Mouse (Mus musculus): ENCODE measurements around the gene B430305J03Rik. TPM values are rescaled to one million over a fixed set of nuclear protein-coding genes. Genes with fewer than 3 reads are reported as not detected.

B430305J03Rik gene
- polyA plus RNA-seq, 1 experiment from 2014 or later: not detected

DNA sequence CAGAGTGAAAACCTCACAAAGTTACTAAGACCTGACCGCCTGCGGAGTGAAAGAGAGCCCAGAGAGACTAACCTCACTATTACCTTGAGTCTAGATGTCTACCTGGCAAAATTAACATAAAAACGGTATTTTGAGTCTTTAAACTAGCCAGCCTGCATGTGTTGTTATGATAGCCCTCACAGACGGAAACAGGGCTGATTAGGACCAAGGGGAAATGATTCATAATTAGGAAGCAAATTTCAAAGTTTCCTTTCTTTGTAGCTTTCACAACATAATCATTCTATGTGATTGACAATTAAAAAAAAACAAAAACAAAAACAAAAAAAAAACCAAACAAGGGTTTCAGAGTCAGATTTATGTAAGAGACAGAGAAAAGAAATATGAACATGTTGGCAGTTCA, 20.6 kb upstream of the B430305J03Rik start:
- no peak for ATAC-seq (ENCODE audit: insufficient read depth, low FRiP score)
- Histone ChIP-seq H3K27me3 (ENCODE audit: control insufficient read depth, insufficient read depth, low read length) (no peaks in the 10 kb centered on the region), H3K4me3 (replicated peaks; ENCODE audit: low read length) (no peak overlapping the region), H3K27ac (ENCODE audit: low read length) (no peak overlapping the region), H3K9ac (ENCODE audit: low read length) (no peak overlapping the region), H3K9me3 (replicated peaks; ENCODE audit: control insufficient read depth, low read length) (no peaks in the 10 kb centered on the region), H3K4me1 (ENCODE audit: control insufficient read depth, insufficient read depth, low read length) (no peaks in the 10 kb centered on the region), H3K36me3 (ENCODE audit: control insufficient read depth, insufficient read depth, low read length) (no peaks in the 10 kb centered on the region), H3K4me2 (ENCODE audit: low read depth, low read length) (no peak overlapping the region)
- 74% methylated on average over 4 of the region's 4 CpGs for WGBS

DNA sequence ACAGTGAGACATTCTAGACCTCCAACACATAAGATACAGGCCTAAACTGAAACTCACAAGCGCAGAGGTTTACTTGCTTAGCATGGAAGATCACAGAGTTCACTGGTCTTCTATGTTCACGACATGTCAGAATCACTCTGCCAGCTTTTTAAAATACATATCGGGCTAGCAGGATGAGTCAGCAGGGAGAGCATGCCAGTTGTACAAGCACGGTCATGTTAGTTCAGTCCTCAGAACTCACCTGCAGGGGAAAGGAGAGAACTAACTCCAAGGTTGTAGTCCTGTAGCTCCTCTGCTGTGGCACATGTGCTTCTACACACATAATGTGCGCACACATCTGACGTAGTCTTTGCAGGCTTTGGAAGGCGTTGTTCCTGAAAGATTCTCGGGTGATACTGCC, 10.2 kb upstream of the B430305J03Rik start:
- ATAC-seq (ENCODE audit: insufficient read depth, low FRiP score): no peak
- H3K4me2 ChIP-seq (ENCODE audit: low read depth, low read length): no peak overlapping the region
- no peak overlapping the region for H3K27ac ChIP-seq (ENCODE audit: low read length)
- no peaks in the 10 kb centered on the region for H3K9me3 ChIP-seq (replicated peaks; ENCODE audit: control insufficient read depth, low read length)
- no peak overlapping the region for H3K9ac ChIP-seq (ENCODE audit: low read length)
- WGBS: 89% methylated on average over 8 of the region's 8 CpGs
- H3K36me3 ChIP-seq (ENCODE audit: control insufficient read depth, insufficient read depth, low read length): no peaks in the 10 kb centered on the region
- no peaks in the 10 kb centered on the region for H3K27me3 ChIP-seq (ENCODE audit: control insufficient read depth, insufficient read depth, low read length)
- H3K4me3 ChIP-seq (replicated peaks; ENCODE audit: low read length): no peak overlapping the region
- no peaks in the 10 kb centered on the region for H3K4me1 ChIP-seq (ENCODE audit: control insufficient read depth, insufficient read depth, low read length)

DNA sequence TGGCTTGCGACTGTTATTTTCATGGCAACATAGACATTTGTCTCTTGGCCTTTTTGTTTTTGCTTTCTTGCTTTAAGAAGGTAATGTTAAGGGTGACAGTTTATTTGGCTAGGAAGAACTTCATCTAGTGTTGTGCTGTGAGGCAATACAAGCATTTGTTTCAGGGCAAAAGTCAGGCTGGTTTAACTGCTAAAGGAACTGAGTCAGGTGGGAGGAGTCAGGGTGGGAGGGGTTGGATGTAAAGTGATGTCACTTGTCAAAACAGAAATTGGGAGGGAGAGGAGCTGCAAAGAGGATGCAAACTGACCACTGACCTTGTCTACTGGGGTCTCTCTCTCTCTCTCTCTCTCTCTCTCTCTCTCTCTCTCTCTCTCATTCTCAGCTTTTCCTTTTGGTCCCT, 2.7 kb upstream of the B430305J03Rik start:
- Histone ChIP-seq H3K9me3 (replicated peaks; ENCODE audit: control insufficient read depth, low read length) (no peaks in the 10 kb centered on the region), H3K4me2 (ENCODE audit: low read depth, low read length) (no peak overlapping the region), H3K27me3 (ENCODE audit: control insufficient read depth, insufficient read depth, low read length) (no peaks in the 10 kb centered on the region), H3K4me1 (ENCODE audit: control insufficient read depth, insufficient read depth, low read length) (peaks cover 16% of the 10 kb centered on the region), H3K27ac (ENCODE audit: low read length) (no peak overlapping the region), H3K4me3 (replicated peaks; ENCODE audit: low read length) (no peak overlapping the region), H3K9ac (ENCODE audit: low read length) (no peak overlapping the region), H3K36me3 (ENCODE audit: control insufficient read depth, insufficient read depth, low read length) (no peaks in the 10 kb centered on the region)
- WGBS: 80% methylated on average over 1 of the region's 1 CpGs
- no peak for ATAC-seq (ENCODE audit: insufficient read depth, low FRiP score)

DNA sequence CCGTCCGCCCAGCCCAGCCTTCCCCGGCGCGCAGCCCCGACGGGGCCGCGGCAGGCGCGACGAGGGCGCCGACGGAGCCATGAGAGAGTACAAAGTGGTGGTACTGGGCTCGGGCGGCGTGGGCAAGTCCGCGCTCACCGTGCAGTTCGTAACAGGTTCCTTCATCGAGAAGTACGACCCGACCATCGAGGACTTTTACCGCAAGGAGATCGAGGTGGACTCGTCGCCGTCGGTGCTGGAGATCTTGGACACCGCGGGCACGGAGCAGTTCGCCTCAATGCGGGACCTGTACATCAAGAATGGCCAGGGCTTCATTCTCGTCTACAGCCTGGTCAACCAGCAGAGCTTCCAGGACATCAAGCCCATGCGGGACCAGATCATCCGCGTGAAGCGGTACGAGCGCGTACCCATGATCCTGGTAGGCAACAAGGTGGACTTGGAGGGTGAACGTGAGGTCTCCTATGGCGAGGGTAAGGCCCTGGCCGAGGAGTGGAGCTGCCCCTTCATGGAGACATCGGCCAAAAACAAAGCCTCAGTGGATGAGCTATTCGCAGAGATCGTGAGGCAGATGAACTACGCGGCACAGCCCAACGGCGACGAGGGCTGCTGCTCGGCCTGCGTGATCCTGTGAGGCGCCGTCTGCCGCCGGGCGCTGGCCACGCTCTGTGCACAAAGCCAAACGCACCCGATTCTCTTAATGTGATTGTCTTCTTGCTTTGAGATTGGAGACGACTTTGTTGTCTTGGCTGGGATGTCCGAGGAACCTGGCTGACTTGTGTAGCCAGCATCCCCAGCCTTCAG, 573 bp downstream of the B430305J03Rik start:
- no peak for ATAC-seq (ENCODE audit: insufficient read depth, low FRiP score)

DNA sequence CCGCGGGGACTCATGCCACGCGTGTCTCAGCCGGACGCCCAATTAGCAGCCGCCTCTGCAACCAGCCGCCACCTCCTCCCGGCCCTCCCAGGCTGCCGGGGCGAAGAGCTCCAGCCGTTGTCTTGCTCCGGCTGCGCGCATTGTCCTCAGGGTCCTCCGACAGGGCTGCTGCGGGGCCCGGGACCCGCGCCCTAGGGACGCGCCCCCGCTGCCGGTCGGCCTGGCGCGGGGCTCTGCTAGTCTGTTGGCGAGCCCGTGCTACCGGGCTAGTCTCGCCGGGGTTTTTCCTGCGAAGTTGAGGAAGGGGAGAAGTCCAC, 1.1 kb downstream of the B430305J03Rik start:
- Histone ChIP-seq H3K9ac (ENCODE audit: low read length) (peak overlapping the region; percentile 92), H3K4me3 (replicated peaks; ENCODE audit: low read length) (peak overlapping the region; percentile 95), H3K4me2 (ENCODE audit: low read depth, low read length) (peak overlapping the region; percentile 95), H3K4me1 (ENCODE audit: control insufficient read depth, insufficient read depth, low read length) (peaks cover 16% of the 10 kb centered on the region), H3K9me3 (replicated peaks; ENCODE audit: control insufficient read depth, low read length) (no peaks in the 10 kb centered on the region), H3K36me3 (ENCODE audit: control insufficient read depth, insufficient read depth, low read length) (no peaks in the 10 kb centered on the region), H3K27me3 (ENCODE audit: control insufficient read depth, insufficient read depth, low read length) (no peaks in the 10 kb centered on the region), H3K27ac (ENCODE audit: low read length) (peak overlapping the region; percentile 84)
- WGBS: 0% methylated on average over 33 of the region's 33 CpGs
- ATAC-seq (ENCODE audit: insufficient read depth, low FRiP score): peak; percentile 8

More for the DNA sequence above, 573 bp downstream of the B430305J03Rik start:
- Histone ChIP-seq H3K4me2 (ENCODE audit: low read depth, low read length) (peak overlapping the region; percentile 95), H3K36me3 (ENCODE audit: control insufficient read depth, insufficient read depth, low read length) (no peaks in the 10 kb centered on the region), H3K9me3 (replicated peaks; ENCODE audit: control insufficient read depth, low read length) (no peaks in the 10 kb centered on the region), H3K27me3 (ENCODE audit: control insufficient read depth, insufficient read depth, low read length) (no peaks in the 10 kb centered on the region), H3K27ac (ENCODE audit: low read length) (peak overlapping the region; percentile 84), H3K4me3 (replicated peaks; ENCODE audit: low read length) (peak overlapping the region; percentile 95), H3K4me1 (ENCODE audit: control insufficient read depth, insufficient read depth, low read length) (peaks cover 16% of the 10 kb centered on the region), H3K9ac (ENCODE audit: low read length) (peak overlapping the region; percentile 92)
- under 1% methylated on average over 68 of the region's 68 CpGs for WGBS

DNA sequence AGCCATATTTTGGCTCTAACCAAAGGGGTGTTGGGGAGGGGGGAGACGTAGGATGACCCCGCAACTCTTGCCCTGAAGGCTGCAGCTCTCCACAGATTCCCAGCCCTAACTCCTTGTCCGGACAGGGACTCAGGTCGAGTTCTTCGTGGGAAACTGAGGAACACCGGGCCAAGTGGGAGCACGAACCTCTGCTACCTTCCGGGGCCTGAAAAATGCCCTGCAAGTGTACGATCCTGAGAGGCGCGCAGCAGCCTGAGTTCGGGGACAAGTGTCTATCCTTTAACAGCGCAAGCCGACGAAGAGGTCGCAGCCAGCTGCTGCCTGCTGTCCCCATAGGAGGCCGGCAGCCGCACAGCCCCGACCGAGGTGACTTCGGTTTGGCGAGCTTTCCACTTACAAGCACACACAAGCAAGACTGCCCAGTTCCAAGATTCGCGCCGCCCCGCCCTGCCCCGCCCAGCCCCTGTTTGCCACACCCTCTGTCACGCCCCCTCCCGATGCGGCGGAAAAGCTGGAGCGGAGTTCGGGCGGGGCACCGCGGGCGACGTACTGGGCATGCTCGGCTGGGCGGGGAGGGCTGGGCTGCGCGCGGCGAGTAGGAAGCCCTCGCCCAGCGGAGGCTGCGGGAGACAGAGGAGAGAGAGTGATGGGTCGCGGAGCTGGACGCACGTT, 1.6 kb downstream of the B430305J03Rik start:
- Histone ChIP-seq H3K36me3 (ENCODE audit: control insufficient read depth, insufficient read depth, low read length) (no peaks in the 10 kb centered on the region), H3K4me3 (replicated peaks; ENCODE audit: low read length) (peak overlapping the region; percentile 95), H3K27me3 (ENCODE audit: control insufficient read depth, insufficient read depth, low read length) (no peaks in the 10 kb centered on the region), H3K27ac (ENCODE audit: low read length) (peak overlapping the region; percentile 99), H3K9ac (ENCODE audit: low read length) (peak overlapping the region; percentile 92), H3K9me3 (replicated peaks; ENCODE audit: control insufficient read depth, low read length) (no peaks in the 10 kb centered on the region), H3K4me1 (ENCODE audit: control insufficient read depth, insufficient read depth, low read length) (peaks cover 16% of the 10 kb centered on the region), H3K4me2 (ENCODE audit: low read depth, low read length) (peak overlapping the region; percentile 95)
- WGBS: under 1% methylated on average over 51 of the region's 51 CpGs
- peak; percentile 90 for ATAC-seq (ENCODE audit: insufficient read depth, low FRiP score)

DNA sequence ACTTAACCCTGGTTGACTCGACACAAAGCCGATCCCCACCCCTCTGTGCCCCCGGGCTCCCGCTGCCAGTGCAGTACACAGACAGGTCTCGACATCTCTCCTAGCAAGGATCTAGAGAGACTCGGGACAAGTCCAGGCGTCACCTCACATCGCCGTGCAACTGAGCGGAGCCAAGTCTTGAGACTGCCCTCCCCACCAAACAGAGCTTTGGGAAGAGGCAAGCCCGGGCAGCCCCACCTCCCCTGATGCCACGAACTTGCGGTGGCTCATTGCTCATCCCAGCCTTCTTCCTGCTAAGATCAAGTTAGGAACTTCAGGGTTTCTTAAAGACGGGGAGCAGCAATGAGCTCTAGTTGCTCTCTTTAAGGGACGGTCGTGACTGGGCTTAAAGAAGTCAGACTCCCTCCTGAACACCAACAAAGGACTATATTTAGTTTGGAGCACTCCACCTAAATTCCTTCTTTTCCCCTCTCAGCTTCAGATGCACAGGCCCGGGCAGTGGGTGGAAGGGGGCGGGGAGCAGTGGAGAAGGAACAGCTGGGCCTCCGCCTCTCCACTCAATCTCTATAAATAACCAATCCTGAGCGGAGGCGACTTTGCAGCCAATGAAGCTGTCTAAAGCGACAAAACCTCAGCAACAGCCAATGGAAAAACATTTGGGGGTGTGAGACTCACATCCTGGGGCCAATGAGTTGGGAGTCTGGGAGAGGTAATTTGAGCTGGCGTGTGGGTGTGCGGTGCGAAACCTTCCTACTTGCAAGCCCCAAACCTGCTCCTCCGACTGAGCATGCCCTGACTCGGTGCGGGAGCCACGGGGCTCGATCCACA, 2.4 kb downstream of the B430305J03Rik start:
- H3K9me3 ChIP-seq (replicated peaks; ENCODE audit: control insufficient read depth, low read length): no peaks in the 10 kb centered on the region
- H3K27me3 ChIP-seq (ENCODE audit: control insufficient read depth, insufficient read depth, low read length): no peaks in the 10 kb centered on the region
- H3K9ac ChIP-seq (ENCODE audit: low read length): peak overlapping the region; percentile 85
- peaks cover 16% of the 10 kb centered on the region for H3K4me1 ChIP-seq (ENCODE audit: control insufficient read depth, insufficient read depth, low read length)
- peak overlapping the region; percentile 95 for H3K4me3 ChIP-seq (replicated peaks; ENCODE audit: low read length)
- H3K4me2 ChIP-seq (ENCODE audit: low read depth, low read length): peak overlapping the region; percentile 95
- H3K27ac ChIP-seq (ENCODE audit: low read length): peak overlapping the region; percentile 99
- peak; percentile 94 for ATAC-seq (ENCODE audit: insufficient read depth, low FRiP score)
- under 1% methylated on average over 30 of the region's 30 CpGs for WGBS
- H3K36me3 ChIP-seq (ENCODE audit: control insufficient read depth, insufficient read depth, low read length): no peaks in the 10 kb centered on the region

DNA sequence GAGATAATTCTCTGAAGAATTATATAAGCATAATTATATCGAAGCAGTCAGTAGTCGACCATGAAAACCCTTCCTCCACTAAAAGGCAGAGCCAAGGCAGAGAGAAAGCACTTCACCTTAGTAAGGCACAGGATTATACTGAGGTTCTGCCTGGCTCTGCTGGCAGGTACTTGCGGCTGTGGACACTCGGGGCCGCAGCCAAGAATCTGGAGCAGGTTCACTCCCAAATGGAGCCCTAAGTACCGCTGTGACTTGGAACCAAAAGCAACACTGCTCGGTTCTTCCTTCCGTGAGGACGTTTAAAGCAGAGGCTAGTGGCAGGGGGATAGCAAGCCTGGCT, 3.0 kb downstream of the B430305J03Rik start:
- ATAC-seq (ENCODE audit: insufficient read depth, low FRiP score): no peak
- Histone ChIP-seq H3K4me3 (replicated peaks; ENCODE audit: low read length) (peak overlapping the region; percentile 95), H3K9me3 (replicated peaks; ENCODE audit: control insufficient read depth, low read length) (no peaks in the 10 kb centered on the region), H3K27me3 (ENCODE audit: control insufficient read depth, insufficient read depth, low read length) (no peaks in the 10 kb centered on the region), H3K4me2 (ENCODE audit: low read depth, low read length) (peak overlapping the region; percentile 95), H3K36me3 (ENCODE audit: control insufficient read depth, insufficient read depth, low read length) (no peaks in the 10 kb centered on the region), H3K4me1 (ENCODE audit: control insufficient read depth, insufficient read depth, low read length) (peaks cover 13% of the 10 kb centered on the region), H3K9ac (ENCODE audit: low read length) (peak overlapping the region; percentile 78), H3K27ac (ENCODE audit: low read length) (peak overlapping the region; percentile 99)
- WGBS: 5% methylated on average over 9 of the region's 9 CpGs

DNA sequence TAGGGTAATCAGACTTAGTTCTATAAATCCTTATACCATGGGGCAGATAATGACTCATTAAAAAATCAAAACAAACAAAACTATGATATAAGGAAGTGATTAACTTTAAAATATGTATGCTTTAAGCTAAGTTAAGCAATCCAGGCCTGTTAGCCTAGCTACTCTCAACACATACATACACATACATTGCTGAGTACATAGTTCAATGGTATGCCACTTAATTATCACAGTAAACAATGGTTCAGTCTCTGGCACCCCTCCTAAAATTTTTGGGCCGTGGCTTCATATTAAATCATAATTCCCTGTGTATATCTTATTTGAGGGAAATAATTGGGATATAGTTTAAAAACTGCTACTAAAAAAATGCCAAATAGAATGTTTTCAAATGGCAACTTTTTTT, 4.4 kb downstream of the B430305J03Rik start, which contains the start of gene Rap2b:
Gene Rap2b (plus strand): TSS at position 301 of the 400 bp plus-strand sequence.
- H3K9me3 ChIP-seq (replicated peaks; ENCODE audit: control insufficient read depth, low read length): no peaks in the 10 kb centered on the region
- H3K4me3 ChIP-seq (replicated peaks; ENCODE audit: low read length): no peak within 1 kb of the TSS
- no peak within 1 kb of the TSS for H3K9ac ChIP-seq (ENCODE audit: low read length)
- 76% methylated on average over 1 of the region's 1 CpGs for WGBS
- no peak for ATAC-seq (ENCODE audit: insufficient read depth, low FRiP score)
- 0 out of 2 replicates have a peak within 1 kb of the TSS, but pooled peaks have one; percentile 95 for H3K4me2 ChIP-seq (ENCODE audit: low read depth, low read length)
- peak within 1 kb of the TSS; percentile 99; the same call in 1 of the 2 replicates for H3K27ac ChIP-seq (ENCODE audit: low read length)
- H3K36me3 ChIP-seq (ENCODE audit: control insufficient read depth, insufficient read depth, low read length): no peaks in the 10 kb centered on the region
- H3K4me1 ChIP-seq (ENCODE audit: control insufficient read depth, insufficient read depth, low read length): peaks cover 5% of the 10 kb centered on the region
- no peaks in the 10 kb centered on the region for H3K27me3 ChIP-seq (ENCODE audit: control insufficient read depth, insufficient read depth, low read length)

Measured in stomach, embryonic 16.5 days (tissue).